Mouse (Mus musculus) heart, embryonic 12.5 days (tissue): Measurements from ENCODE around the gene Ttyh2. TPM values are rescaled to one million over a fixed set of nuclear protein-coding genes. Genes with fewer than 3 reads are reported as not detected.
"Not testable (repeated sequence)": the region's sequence is repeated elsewhere in the genome, so short reads cannot be mapped to it uniquely, and the experiment has no call there.

Experiments
- ATAC-seq: fragments of 200-750 bp; cut with Nextera tagmentation; 2 replicates; pipeline ENCODE4 v1.8.0; 2017; ENCODE audit warnings: moderate TSS enrichment, moderate library complexity; ENCODE audit not compliant: insufficient number of reproducible peaks, low FRiP score
- H3K27ac ChIP-seq: fragments of 300-500 bp; sonication (generic); 2 replicates; pipeline ENCODE4 v1.5.1; 2016; ENCODE audit warnings: mild to moderate bottlenecking, moderate library complexity; ENCODE audit not compliant: poor library complexity, severe bottlenecking
- H3K27me3 ChIP-seq: fragments of 300-500 bp; sonication (generic); replicated peaks from 2 replicates; pipeline ENCODE4 v1.6.1; 2016; ENCODE audit warnings: mild to moderate bottlenecking, moderate library complexity
- H3K36me3 ChIP-seq: fragments of 300-500 bp; sonication (generic); 2 replicates; pipeline ENCODE4 v1.6.1; 2016; ENCODE audit warnings: mild to moderate bottlenecking, moderate library complexity
- H3K4me1 ChIP-seq: fragments of 300-500 bp; sonication (generic); replicated peaks from 2 replicates; pipeline ENCODE4 v1.6.1; 2016; ENCODE audit warnings: mild to moderate bottlenecking
- H3K4me2 ChIP-seq: fragments of 300-500 bp; sonication (generic); 2 replicates; pipeline ENCODE4 v1.6.1; 2016; ENCODE audit warnings: mild to moderate bottlenecking, moderate library complexity
- H3K4me3 ChIP-seq: fragments of 300-500 bp; sonication (generic); 2 replicates; pipeline ENCODE4 v1.5.1; 2016; ENCODE audit warnings: mild to moderate bottlenecking
- H3K9ac ChIP-seq: fragments of 300-500 bp; sonication (generic); 2 replicates; pipeline ENCODE4 v1.6.1; 2016; ENCODE audit warnings: mild to moderate bottlenecking, moderate library complexity
- H3K9me3 ChIP-seq: fragments of 300-500 bp; sonication (generic); replicated peaks from 2 replicates; pipeline ENCODE4 v1.6.1; 2016; ENCODE audit warnings: mild to moderate bottlenecking, moderate library complexity
- WGBS: fragments of 180-500 bp; shearing (Covaris S2); methylation state at CpG from one replicate; pipeline ENCODE4 v1.1.7; 2016; 5-methylcytosine and 5-hydroxymethylcytosine counted together
- polyA plus RNA-seq: library from polyadenylated mRNA; unstranded; fragments of >200 nt; fragmentation: Nextera tagmentation; extraction: Ambion mirVana; gene quantifications from 2 replicates; pipeline ENCODE4 v1.2.1, GENCODE M21; 2016

Gene Ttyh2
- polyA plus RNA-seq, 1 experiment from 2014 or later = 5.5 TPM

- Histone ChIP-seq H3K36me3 (peaks cover 40% of the 10 kb centered on the region), H3K27me3 (peaks cover 8% of the 10 kb centered on the region; the same call in 1 of the 2 replicates), H3K4me3 (no peak overlapping the region), H3K27ac (no peak overlapping the region), H3K4me1 (peaks cover 32% of the 10 kb centered on the region), H3K4me2 (no peak overlapping the region), H3K9ac (no peak overlapping the region), H3K9me3 (no peaks in the 10 kb centered on the region)
- ATAC-seq = no peak
- 67% methylated on average over 9 of the region's 9 CpGs for WGBS
These were observed 2.2 kb upstream of the Ttyh2 start for GRCm38 (mm10) chr11:114672794-114673718.

DNA sequence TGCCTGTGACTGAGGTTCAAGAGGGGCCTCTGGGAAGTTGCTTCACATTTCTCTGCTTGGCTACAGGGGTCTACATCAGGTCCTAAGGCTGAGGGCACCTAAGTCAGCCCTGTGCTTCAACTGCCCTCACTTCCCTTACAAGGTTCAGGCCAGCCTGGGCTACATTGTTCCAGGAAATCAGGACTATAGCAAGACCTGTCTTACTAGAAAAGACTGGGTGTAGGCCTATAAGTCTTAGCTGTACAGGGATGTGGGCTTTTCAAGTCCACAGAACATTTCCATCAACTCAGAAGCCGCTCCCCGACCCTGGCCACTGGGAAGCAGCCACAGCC is 1.5 kb upstream of the Ttyh2 start:
- WGBS = 65% methylated on average over 2 of the region's 2 CpGs
- no peak for ATAC-seq
- Histone ChIP-seq H3K4me1 (peaks cover 32% of the 10 kb centered on the region), H3K4me2 (no peak overlapping the region), H3K4me3 (no peak overlapping the region), H3K27ac (no peak overlapping the region), H3K27me3 (peaks cover 8% of the 10 kb centered on the region; the same call in 1 of the 2 replicates), H3K36me3 (peaks cover 40% of the 10 kb centered on the region), H3K9ac (no peak overlapping the region), H3K9me3 (no peaks in the 10 kb centered on the region)

- Histone ChIP-seq H3K9ac (no peak overlapping the region), H3K9me3 (no peaks in the 10 kb centered on the region), H3K4me1 (peaks cover 35% of the 10 kb centered on the region), H3K4me3 (no peak overlapping the region), H3K4me2 (no peak overlapping the region), H3K27ac (no peak overlapping the region), H3K27me3 (peaks cover 8% of the 10 kb centered on the region; the same call in 1 of the 2 replicates), H3K36me3 (peaks cover 40% of the 10 kb centered on the region)
- no peak for ATAC-seq
- WGBS = 51% methylated on average over 8 of the region's 8 CpGs
These were observed 1.1 kb upstream of the Ttyh2 start for GRCm38 (mm10) chr11:114674180-114674579.

DNA sequence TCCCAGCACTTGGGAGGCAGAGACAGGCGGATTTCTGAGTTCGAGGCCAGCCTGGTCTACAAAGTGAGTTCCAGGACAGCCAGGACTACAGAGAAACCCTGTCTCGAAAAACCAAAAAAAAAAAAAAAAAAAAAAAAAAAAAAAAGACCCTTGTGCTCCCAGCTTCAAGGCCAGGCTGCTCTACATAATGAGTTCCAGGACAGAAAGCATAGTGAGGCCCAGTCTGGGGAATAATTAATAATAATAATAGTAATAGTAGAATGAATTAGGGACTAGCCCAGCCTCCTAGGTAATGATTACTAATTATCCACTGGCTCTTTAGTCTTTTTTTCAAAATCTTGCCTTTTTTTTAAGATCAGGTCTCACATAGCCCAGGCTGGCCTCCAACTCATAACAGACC is 435 bp upstream of the Ttyh2 start:
- H3K9ac ChIP-seq, ATAC-seq, H3K27ac ChIP-seq, H3K27me3 ChIP-seq, H3K9me3 ChIP-seq: not testable (repeated sequence)
- H3K4me3 ChIP-seq = peak overlapping the region; percentile 59
- peaks cover 40% of the 10 kb centered on the region for H3K36me3 ChIP-seq
- H3K4me1 ChIP-seq = peaks cover 37% of the 10 kb centered on the region
- peak overlapping the region; percentile 92 for H3K4me2 ChIP-seq
- 97% methylated on average over 2 of the region's 3 CpGs for WGBS

GRCm38 (mm10) chr11:114675826-114676401 is 683 bp downstream of the Ttyh2 start:
- ATAC-seq = no peak; the same call in 1 of the 2 replicates
- 3% methylated on average over 27 of the region's 27 CpGs for whole genome bisulfite sequencing
- no peaks in the 10 kb centered on the region for H3K9me3 ChIP-seq
- H3K27ac ChIP-seq = no peak overlapping the region
- H3K9ac ChIP-seq = peak overlapping the region; percentile 73
- peak overlapping the region; percentile 59 for H3K4me3 ChIP-seq
- H3K36me3 ChIP-seq = peaks cover 31% of the 10 kb centered on the region
- H3K4me1 ChIP-seq = peaks cover 37% of the 10 kb centered on the region
- H3K27me3 ChIP-seq = peaks cover 8% of the 10 kb centered on the region; the same call in 1 of the 2 replicates
- peak overlapping the region; percentile 92 for H3K4me2 ChIP-seq

DNA sequence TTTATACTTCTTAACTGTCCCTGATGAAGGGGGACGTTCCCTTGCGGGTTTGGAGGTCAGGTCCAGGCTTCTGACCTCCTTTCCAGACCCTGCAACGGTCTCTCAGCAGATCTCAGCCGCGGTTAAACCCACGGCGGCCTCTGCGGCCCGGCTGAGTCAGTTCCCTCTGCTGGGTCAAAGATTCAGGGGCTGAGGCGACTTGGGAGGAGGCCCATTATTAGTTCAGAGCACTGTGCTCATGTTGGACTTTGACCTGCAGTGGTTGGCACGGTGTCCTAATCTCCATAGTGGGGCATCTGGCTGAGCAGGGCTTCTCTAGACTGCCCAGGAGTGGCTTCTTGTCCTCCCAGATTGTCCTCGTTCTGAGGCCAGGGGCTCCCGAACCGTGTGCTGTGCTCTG is 1.2 kb downstream of the Ttyh2 start:
- Histone ChIP-seq H3K4me2 (peak overlapping the region; percentile 92), H3K27me3 (peaks cover 8% of the 10 kb centered on the region; the same call in 1 of the 2 replicates), H3K9me3 (no peaks in the 10 kb centered on the region), H3K4me3 (peak overlapping the region; percentile 59), H3K4me1 (peaks cover 36% of the 10 kb centered on the region), H3K36me3 (peaks cover 26% of the 10 kb centered on the region), H3K9ac (peak overlapping the region; percentile 73), H3K27ac (no peak overlapping the region)
- 10% methylated on average over 14 of the region's 14 CpGs for WGBS
- ATAC-seq = no peak

DNA sequence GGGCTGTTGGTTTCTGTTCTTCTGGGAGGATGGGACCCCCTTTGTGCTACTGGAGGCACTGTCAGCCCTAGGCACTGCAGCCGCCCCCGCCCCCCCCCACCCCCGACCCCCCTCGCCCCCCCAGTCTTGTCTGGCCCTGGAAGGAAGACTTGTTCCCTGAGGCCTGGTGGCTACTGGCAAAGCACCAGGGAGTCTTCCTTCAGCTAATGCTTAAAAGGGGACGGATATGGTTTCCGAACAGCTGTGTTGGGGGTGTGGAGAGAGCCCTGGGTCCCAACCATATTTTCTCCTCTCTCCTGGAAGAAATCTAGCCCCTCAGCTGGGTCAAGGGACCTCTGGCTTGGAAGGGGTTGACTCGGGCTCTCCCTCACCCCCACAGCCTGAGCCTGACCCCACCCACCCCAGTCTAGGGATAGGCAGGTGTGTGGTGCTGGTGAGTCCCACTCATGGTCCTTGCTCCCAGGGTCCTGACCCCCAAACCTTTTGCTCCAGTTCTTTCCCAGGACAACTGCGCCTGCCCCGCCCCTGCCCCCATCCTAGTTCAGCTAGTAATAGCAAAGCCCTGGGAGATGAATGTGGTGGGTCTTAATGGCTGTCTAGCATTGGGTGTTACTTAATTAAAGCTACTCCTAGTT is 1.8 kb downstream of the Ttyh2 start:
- Histone ChIP-seq H3K36me3 (peaks cover 20% of the 10 kb centered on the region), H3K4me2 (peak overlapping the region; percentile 92), H3K9ac (peak overlapping the region; percentile 73; the same call in 1 of the 2 replicates), H3K4me1 (peaks cover 36% of the 10 kb centered on the region), H3K27ac (no peak overlapping the region), H3K27me3 (peaks cover 8% of the 10 kb centered on the region; the same call in 1 of the 2 replicates), H3K9me3 (no peaks in the 10 kb centered on the region), H3K4me3 (peak overlapping the region; percentile 59; the same call in 1 of the 2 replicates)
- no peak for ATAC-seq
- WGBS = 56% methylated on average over 9 of the region's 9 CpGs

DNA sequence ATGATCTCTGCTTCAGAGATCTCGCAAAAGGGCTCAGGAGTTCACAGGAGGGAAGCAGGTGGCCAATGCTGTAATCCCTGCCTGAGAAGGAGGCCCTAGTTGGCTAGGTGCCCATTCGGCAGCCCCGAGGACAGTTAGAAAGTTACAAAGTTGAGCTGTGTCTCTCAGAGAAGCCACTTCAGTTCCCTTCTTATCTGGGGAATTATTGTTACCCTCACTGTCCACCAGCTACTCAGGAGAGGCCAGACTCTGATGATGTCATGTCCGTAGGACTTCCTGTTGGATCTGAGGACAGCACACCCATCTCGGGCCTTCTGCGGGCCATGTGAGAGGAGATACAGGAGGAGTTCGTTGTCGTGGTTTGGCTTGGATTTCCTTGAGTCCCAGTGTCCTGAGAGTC is 4.4 kb downstream of the Ttyh2 start:
- H3K27ac ChIP-seq = peak overlapping the region; percentile 43

DNA sequence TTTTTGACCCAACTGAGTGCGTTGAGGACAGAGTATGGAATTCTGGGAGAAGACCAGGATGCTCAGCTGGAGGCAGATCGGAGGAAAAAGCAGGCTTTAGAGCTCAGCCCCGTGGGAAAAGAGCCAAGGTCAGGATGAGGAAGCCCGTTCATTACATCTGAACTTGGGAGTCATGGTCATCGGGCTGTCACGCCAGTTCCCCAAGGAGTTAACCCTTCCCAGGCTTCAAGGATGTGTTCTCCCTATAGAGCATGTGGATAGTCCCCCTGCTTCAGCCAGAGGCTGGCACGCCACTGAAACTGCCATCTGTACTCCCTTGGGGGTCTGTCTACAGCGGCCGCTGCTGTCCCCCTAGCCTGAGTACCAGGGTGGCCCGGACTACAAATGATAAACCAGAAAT is 5.1 kb downstream of the Ttyh2 start:
- Histone ChIP-seq H3K36me3 (no peaks in the 10 kb centered on the region), H3K4me1 (peaks cover 52% of the 10 kb centered on the region), H3K9me3 (no peaks in the 10 kb centered on the region), H3K9ac (no peak overlapping the region), H3K27me3 (peaks cover 8% of the 10 kb centered on the region; the same call in 1 of the 2 replicates), H3K4me3 (no peak overlapping the region), H3K27ac (no peak overlapping the region), H3K4me2 (no peak overlapping the region)
- WGBS = 57% methylated on average over 10 of the region's 10 CpGs
- no peak for ATAC-seq

More for the DNA sequence above, 4.4 kb downstream of the Ttyh2 start:
- Histone ChIP-seq H3K4me2 (no peak overlapping the region), H3K4me1 (peaks cover 45% of the 10 kb centered on the region), H3K27me3 (peaks cover 8% of the 10 kb centered on the region; the same call in 1 of the 2 replicates), H3K36me3 (no peaks in the 10 kb centered on the region), H3K4me3 (no peak overlapping the region), H3K9ac (0 out of 2 replicates have a peak overlapping the region, but pooled peaks have one; percentile 1), H3K9me3 (no peaks in the 10 kb centered on the region)
- 35% methylated on average over 8 of the region's 8 CpGs for WGBS
- ATAC-seq = no peak

DNA sequence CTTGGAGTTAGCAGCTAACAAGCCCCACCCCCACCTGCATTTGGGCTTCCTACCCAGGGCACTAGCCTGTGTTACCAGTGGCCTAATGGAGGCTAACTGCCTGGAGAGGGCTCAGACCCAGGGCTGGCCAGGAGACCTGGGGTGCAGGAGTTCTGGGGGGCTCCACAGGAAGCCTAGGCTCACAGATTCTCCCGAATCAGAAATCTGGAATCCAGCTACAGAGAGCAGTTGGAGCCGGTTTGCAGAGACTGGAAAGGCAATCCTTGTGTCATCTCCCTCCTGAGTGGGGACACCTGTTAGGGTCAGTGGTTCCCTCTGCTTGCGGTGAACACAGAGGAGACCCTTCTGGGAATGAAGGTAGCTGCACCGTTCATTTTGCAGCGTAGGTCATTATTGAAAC is 5.8 kb downstream of the Ttyh2 start:
- 70% methylated on average over 5 of the region's 5 CpGs for WGBS
- no peak overlapping the region for H3K4me3 ChIP-seq
- H3K27ac ChIP-seq = no peak overlapping the region
- H3K27me3 ChIP-seq = peaks cover 8% of the 10 kb centered on the region; the same call in 1 of the 2 replicates
- H3K9ac ChIP-seq = no peak overlapping the region
- H3K4me1 ChIP-seq = peaks cover 57% of the 10 kb centered on the region
- no peak overlapping the region for H3K4me2 ChIP-seq
- no peaks in the 10 kb centered on the region for H3K36me3 ChIP-seq
- no peak for ATAC-seq
- no peaks in the 10 kb centered on the region for H3K9me3 ChIP-seq
